Mouse (Mus musculus) frontal cortex, postnatal 14 days (tissue): ENCODE data around the gene 1110008L16Rik.
"Not testable (repeated sequence)": the region's sequence is repeated elsewhere in the genome, so short reads cannot be mapped to it uniquely, and the experiment has no call there.

ENCODE experiments used
- DNase-seq, 2 experiments: peaks; one replicate each; pipeline ENCODE4 v3.0.0; 2022; ENCODE audit warnings: low spot score in 2 of 2

The 1110008L16Rik gene

GRCm38 (mm10) chr12:55299336-55299735 lies at the start of gene 1110008L16Rik:
TSS of gene 1110008L16Rik (plus strand) at chr12:55299577.
- DNase-seq = no peak

- DNase-seq = not testable (repeated sequence)
Measured at GRCm38 (mm10) chr12:55261950-55262349, 37.4 kb upstream of the 1110008L16Rik start.

- not testable (repeated sequence) for DNase-seq
Measured at GRCm38 (mm10) chr12:55263385-55263784, 36.0 kb upstream of the 1110008L16Rik start.

- no peak for DNase-seq
Measured at GRCm38 (mm10) chr12:55272243-55272642, 27.1 kb upstream of the 1110008L16Rik start.

- DNase-seq = not testable (repeated sequence)
Measured at GRCm38 (mm10) chr12:55277583-55277982, 21.8 kb upstream of the 1110008L16Rik start.

DNA sequence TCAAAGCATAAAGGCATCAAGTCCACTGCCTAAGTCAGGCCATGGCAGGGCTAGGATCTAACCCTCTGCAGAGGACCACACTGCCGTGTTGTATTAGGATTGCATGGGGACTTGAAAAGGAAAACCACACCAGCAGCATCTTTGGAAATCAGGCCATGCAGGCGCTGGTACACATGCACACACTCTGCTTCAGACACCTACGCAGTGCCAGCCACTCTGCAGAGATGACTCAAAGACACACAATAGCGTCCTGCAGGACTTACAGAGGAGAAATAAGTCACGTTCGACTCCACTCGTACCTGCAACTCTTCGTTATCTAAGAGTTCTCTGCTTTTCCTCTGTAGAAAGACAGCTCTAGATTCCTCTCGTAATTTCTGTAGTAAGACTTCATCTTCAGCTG lies 1.3 kb upstream of the 1110008L16Rik start:
- DNase-seq = no peak

DNA sequence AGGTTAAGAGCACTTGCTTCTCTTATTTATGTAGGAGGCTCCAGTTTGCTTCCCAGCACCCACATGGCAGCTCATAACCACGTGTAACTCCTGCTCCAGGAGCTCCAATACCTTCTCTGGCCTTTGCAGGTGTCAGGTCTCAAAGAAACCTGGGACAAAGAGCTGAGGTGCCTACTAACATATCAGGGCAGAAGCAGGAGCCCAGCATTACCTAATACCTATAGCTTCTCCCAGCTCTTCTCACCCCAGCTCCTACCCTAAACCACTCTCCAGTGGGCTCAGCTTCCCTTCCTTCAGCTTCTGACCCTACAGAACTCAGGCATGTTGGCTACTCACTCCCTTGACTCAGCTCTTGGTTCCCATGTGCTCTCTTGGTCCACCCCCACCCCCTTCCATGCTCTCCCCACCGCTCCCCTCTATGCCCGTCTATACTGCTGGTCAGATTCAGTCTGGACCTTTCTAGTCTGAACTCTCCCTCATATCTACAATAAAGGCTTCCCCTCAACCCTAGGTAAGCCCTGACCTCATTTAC lies 1.5 kb downstream of the 1110008L16Rik start:
- no peak for DNase-seq

DNA sequence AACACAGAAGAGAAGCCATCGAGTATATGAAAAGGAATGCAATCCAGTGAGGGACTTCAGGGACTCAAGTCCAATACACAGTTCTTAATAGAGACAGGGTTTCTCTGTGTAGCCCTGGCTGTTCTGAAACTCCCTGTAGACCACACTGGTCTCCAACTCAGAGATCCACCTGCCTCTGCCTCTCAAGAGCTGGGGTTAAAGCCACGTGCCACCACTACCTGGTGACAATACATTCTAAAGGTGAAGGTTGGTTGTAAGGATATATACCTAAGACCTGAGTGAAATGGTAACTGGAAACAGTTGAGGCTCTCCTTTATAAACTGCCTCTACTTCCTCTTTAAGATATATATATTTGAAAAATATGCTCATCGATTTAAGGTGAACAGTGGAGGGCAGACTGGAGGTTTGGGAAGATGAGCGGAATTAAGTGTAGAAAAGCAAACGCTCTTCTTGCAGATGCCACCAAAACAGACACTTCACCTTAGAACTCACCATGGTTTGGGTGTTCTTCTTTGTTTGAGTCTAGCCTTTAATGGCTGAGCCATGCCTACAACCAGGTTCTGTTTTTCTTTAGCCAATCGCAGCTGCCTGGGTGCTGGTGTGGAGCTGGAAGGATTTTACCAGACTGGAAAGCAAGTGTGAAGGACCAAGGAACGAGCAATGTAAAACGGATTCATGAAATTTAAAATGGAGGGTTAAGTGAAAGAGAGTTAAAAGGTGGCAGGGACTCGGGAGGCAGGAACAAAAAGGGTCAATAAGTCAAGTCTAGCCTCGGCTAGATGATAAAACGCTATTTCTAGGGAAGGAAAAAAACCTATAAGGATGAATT lies 2.3 kb downstream of the 1110008L16Rik start:
- no peak for DNase-seq

DNA sequence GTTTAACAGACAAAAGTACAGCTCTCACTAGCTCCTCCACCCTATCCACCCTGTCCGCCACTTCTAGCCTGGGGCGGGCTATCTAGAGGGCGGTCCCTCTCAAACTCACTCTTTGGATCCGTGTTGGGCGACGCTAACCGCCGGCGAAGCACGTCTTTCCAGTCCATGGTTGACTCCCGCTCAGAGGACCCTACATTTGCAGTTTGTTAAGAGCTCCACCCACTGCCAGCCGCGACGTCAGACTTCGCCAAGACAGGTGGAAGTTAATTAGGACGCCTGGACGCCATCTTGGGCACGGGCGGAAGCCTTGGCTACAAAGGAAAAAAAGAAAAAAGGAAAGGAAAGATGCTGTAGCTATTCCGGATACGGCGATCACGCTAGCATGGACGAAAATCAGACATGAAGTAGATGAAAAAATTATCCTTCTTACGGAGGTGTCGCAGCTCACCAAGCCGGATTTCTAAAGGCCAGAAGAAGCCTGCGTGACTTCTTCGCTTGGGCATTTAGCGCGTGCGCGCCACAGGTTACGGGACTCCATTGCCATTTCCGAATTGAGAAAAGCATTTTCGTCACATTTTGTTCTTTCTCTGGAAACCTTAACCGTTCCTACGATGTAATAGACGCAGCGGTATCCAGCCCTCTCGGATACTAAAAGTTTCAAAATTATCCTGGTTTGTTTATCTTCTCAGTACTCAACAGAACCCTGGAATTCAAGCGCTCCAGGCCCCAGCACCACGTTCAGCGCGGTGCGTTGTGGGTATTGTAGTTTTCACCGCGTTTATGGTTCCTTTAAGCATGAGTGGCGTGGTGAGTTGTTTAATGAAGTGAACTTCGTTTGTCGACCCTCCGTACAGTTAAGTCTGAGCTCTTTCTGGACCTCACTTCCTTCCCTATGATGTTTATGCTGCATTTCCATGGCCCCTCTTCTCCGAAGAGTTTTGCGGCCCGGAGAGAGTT lies 3.4 kb downstream of the 1110008L16Rik start, which contains the start of gene Ppp2r3c:
Ppp2r3c (minus strand) TSS at position 514 of the 957 bp plus-strand sequence.
- DNase-seq = peak; percentile 85

- DNase-seq = no peak
Measured at GRCm38 (mm10) chr12:55306371-55306770, 7.0 kb downstream of the 1110008L16Rik start.

GRCm38 (mm10) chr12:55307566-55307965 lies 8.2 kb downstream of the 1110008L16Rik start:
- no peak for DNase-seq

DNA sequence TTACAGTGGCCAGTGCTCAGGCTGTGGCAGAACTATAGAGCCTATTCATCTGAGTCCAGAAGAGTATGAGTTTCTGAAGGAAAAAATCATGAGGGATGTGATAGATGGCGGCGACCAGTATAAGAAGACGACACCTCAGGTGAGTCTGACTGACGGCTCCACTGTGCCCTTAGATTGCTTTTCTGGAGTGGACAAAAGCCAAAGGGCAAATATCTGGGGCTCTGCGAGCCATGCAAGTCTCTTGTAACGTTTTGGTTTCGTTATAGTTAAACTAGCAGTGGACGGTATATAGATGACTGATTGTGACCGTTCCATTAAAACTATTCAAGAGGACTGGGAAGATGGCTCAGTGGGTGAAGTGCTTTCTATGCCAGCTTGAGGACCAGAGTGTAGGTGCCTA lies 9.4 kb downstream of the 1110008L16Rik start:
- DNase-seq = no peak

- no peak for DNase-seq
Measured at GRCm38 (mm10) chr12:55309501-55309900, 10.1 kb downstream of the 1110008L16Rik start.

DNA sequence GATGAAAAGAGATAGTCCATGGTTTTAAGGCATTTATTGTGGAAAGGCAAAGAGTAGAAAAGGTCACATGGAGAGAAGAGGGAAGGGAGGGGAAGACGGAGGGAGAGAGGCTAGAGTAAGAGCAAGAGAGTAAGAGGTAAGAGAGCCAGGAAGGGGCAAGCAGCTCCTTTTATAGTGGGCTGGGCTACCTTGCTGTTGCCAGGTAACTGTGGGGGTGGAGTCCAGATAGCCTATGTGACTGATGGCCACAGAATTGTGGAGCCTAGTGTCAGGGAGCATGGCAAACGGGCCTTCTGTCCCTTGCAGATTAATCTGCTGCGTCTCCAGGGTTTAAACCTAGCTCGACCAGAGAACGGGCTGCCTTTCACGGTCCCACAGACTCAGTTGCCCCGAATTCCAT lies 12.5 kb downstream of the 1110008L16Rik start:
- DNase-seq = no peak

- DNase-seq = no peak
Measured at GRCm38 (mm10) chr12:55313901-55314300, 14.5 kb downstream of the 1110008L16Rik start.

- DNase-seq = peak in 1 of 2 experiments; percentile 43
Measured at GRCm38 (mm10) chr12:55315192-55315591, 15.8 kb downstream of the 1110008L16Rik start.

DNA sequence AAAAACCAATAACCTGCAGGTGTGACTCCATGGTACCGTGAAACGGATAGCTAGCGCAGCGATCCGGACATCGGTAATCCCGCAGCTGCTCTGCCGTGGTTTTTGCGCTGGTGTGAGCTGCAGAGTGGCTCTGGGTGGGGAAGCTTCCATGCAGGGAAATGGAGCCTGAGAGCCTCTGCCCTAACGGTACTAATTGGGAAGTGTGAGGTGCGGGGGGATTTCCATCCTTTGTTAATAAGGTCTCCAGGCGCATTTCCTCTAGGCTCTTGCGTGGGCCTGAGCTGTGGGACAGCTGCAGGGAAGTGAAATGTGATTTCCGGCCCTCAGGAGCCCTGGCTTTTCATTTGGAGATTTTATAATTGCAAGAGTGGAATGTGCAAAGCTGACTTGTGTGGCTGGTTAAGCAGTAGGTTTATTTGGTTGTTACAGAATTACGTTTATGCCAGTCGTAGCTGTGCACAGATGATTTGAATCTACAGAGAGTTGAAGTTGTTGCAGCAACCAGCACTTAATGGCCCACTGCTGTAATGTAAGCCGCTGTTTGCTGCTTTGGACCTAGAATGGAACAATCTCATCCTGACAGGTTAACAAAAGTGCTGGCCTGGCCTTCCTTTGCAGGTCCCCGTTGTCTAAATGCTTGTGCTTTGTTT lies 22.4 kb downstream of the 1110008L16Rik start:
- no peak for DNase-seq

- no peak for DNase-seq
Measured at GRCm38 (mm10) chr12:55325702-55326101, 26.3 kb downstream of the 1110008L16Rik start.

GRCm38 (mm10) chr12:55328784-55329183 lies 29.4 kb downstream of the 1110008L16Rik start:
- DNase-seq = no peak

DNA sequence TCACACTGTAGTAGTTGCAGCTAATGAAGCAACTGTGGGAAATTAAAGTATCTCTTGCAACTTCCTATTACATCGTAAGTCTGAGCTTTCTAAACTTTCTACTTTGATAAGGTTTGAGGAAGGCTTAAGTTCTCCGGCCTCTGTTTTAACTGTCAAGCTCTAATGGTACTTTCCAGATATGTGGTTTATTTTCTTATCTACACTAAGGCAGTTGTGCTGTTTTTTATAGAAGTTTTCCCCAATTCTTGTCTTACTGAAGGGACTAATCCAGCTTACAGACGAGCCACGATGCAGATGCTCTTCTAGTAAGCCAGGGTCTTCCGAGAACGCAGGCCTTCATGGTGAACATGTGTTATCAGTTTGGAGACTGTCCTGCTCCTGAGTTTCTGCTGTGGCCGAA lies 30.0 kb downstream of the 1110008L16Rik start:
- DNase-seq = no peak

GRCm38 (mm10) chr12:55333662-55334061 lies 34.3 kb downstream of the 1110008L16Rik start:
- DNase-seq = no peak
